ENCODE assay signal across 1 mouse cellular context in genomic region chr9:109866218-109866617, GRCm38 (mm10).
TF ChIP-seq lines count a peak whose summit lies in the region.

No protein-coding gene starts in this region.

TF ChIP-seq in MEL, 35 proteins besides CTCF, POLR2A, EP300 and RAD21:
- TF ChIP-seq ZC3H11A (IDR thresholded peaks at IDR 0.05; ENCODE audit: low read depth, low read length), result no peak
- TF ChIP-seq GATA1 (IDR thresholded peaks at IDR 0.05; ENCODE audit: low read depth, low read length), result peak; percentile 56
- peak; percentile 44; the same call in 1 of the 2 replicates for TF ChIP-seq TAL1 (IDR thresholded peaks at IDR 0.05; ENCODE audit: low read length)
- TF ChIP-seq TBP (IDR thresholded peaks at IDR 0.05; ENCODE audit: low read depth, low read length), result peak; percentile 69
